Mouse (Mus musculus): ENCODE data around the gene Saysd1.

Gene Saysd1

DNA sequence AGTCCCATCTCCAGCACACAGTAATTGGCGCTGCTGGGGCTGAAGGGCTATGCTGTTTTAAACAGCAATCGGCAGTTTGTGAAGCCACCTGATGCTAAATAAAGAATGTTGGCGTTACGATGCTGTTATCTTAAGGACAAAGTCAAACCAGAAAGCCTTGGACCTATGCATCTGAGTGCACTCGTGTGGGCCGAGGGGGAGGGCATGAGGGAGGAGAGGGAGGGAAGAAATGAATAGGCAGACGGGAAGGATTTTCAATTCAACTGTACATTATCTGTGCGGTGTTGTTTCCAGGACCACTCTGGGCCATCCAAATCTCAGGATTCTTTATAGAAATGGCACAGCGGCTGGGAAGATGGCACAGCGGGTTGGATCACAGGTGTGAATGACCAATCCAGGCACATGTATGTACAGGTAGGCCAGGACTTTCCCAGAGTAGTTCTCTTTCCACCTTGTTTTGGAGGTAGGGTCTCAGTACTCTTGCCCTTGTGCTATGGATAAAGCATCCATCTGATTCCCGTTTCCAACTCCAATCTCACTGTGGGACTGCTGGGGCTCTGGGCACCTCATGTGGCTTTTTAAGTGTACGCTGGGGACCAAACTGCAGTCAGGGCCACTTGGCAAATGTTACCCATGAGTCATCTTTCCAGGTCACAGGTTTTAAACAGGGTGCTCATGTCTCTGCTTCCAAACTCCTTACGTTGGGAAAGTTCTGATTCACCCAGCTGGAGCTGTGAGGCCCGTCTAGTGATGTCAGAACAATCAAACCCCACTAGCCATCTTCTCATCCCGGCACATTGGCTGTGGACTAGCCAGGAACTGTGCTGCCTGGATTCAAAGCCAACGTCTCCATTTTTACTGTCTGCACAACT is at the start of gene Saysd1:
Saysd1 (minus strand) TSS at position 51 of the 872 bp plus-strand sequence.
- in situ Hi-C loops (cut with MboI; ENCODE audit: unreplicated experiment in 2 of 2) = no loop called here

DNA sequence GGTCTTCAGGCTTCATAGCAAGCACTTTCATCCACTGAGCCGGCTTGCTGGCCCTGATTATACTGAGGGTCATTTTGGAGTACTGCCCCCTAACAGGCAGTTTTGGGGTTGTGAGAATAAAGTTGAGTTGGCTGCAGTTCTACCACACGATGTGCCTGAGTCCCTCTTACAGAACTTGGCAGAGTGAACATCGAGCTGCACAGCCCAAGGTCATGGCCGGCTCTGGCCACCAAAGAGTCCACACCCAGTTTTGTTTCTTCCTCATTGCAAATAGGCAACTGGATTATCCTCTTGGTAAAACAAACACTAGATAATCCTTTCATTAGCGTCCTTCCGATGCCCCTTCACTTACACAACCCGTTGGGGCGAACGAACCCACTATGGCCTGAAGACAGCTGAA is 47.1 kb upstream of the Saysd1 start:
- in situ Hi-C loops (cut with MboI; ENCODE audit: unreplicated experiment in 2 of 2) = no loop called here

DNA sequence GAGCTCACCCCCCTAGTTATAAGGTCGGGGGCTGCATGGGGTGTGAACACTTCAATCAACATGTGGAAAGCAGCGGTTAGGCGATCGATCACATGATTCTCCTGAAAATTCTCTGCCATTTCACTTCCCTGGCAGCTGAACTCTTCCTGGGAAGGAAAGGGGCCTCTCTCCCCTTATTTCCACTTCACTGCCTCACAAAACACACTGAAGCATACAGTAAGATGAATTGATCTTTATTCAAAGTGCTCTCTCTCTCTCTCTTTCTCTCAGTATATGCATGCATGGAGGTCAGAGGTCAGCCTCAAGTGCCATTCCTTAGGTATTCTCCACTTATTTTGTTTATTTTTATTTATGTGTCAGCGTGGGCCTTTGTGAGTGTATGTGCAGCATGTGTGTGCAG is 45.4 kb upstream of the Saysd1 start:
- in situ Hi-C loops (cut with MboI; ENCODE audit: unreplicated experiment in 2 of 2) = no loop called here

DNA sequence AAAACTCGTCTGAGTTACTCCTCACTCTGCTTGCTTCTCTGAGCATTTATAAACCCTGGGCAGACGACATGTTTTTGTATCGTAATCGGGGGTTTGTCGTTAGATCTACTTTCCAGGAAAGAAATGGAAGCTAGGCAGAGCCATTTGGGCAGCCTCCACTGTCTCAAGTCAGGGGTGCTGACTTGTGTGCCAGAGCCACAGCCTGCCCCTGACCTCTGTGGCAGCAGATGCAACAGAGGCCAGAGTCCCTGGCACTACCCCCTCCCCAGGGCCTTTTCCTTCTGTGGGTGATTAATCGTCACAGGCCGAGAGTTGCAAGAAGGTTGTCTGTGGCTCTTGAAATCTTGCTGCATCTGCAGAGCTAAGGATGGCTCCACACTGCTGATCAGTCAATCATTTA is 44.3 kb upstream of the Saysd1 start:
- in situ Hi-C loops (cut with MboI; ENCODE audit: unreplicated experiment in 2 of 2) = no loop called here

DNA sequence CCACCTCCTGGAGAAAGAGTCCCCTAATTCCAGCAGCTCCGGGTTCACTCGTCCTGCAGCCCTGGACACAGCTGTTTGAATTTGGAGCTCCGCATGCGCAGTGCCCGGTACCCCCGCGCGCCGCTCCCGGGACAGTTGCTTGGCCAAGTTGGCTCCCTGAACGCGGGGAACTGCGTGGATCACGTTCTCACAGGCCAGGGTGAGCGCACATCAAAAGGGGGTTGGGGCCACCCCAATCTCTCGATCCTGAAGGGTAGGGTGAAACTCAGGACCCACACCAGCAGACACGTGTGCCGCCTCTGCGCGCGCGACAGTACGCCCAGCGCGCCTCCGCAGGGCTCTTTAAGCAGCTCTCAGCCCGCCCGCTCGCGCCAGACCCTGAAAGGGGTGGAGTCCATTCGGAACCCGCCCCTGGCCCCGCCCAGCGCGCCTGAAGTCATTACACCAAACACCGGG is 43.2 kb upstream of the Saysd1 start, which contains the start of gene Kcnk5:
Kcnk5 (minus strand) TSS at position 344 of the 456 bp plus-strand sequence.
- in situ Hi-C loops (cut with MboI; ENCODE audit: unreplicated experiment in 2 of 2) = no loop called here

DNA sequence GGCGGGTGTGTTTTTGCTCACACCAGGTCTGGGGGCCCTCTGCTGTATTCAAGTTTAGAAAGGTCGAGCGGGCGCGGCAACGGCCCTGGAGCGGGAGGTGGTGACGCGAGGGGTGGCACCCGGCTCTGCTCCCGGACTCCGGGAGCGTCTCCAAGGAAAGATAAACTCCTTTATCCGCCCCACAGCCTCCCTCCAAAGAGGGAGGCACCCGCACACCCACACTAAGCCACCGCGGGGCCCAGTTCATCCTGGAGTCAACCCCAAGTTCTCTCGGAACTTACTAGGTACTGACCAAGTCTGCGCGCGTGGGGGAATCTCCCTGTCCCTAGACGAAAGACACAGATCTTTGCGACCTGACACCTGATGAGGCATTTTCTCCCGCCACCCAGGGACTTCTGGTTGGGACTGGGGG is 42.4 kb upstream of the Saysd1 start:
- in situ Hi-C loops (cut with MboI; ENCODE audit: unreplicated experiment in 2 of 2) = no loop called here

DNA sequence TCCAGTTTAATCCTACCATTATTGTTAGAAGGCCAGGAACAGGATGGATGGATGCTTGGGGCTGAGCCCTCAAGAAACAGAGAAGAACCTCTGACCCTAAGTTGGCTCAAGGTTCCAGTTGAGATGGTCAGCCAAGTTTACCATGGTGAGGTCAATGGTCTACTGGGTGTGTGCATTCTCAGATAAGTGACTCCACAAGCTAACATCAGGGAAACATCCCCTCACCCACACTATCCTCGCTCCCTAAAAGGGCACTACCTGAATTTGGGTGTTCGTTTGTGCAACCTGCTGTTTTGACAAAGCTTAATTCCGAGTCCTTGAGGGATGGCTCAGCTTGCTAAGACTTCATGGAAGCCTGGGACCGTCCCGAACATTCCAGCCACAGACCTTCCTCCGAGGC is 42.0 kb upstream of the Saysd1 start:
- in situ Hi-C loops (cut with MboI; ENCODE audit: unreplicated experiment in 2 of 2) = no loop called here

DNA sequence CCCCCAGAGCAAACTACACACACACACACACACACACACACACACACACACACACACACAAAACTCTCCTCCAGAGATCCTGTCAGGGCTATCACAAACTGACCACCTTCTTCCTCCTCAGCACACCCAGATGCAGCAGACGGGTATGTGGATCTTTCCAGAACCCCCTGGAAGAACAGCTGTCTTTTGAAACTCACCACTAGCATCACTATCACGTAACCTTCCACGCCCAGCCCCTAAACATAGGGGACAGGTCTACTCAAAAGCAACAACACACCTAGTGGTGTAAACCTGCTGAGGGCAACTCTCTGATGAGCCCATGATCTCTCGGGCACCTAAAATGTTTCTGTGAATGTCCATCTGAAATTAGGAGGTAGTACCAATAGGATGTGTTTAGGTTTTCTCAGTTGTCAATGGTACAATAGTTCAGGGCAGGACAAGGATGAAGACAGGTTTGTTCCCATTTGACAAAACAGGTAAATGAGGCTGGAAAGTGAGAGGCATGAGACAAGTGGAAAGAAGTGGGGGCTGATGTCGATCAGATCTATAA is 41.5 kb upstream of the Saysd1 start:
- in situ Hi-C loops (cut with MboI; ENCODE audit: unreplicated experiment in 2 of 2) = no loop called here

DNA sequence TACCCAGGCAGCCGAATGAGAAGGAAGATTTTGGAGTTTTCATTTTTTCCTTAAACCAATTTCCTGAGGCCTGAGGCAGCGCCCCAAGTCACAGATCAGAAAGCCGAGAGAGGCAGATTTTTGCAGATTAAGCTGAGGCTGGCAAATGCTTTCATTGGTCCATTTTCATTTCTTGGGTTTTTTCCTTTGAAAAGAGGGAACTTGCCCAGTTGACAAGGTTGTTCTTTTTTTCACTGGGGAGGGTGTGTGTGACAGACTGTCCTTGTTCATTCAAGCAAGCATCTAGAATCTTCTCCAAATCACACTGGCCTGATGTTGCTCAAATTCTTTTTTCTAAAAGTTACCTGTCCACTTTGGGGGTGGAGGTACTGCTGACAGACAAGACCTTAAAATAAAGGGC is 40.7 kb upstream of the Saysd1 start:
- in situ Hi-C loops (cut with MboI; ENCODE audit: unreplicated experiment in 2 of 2) = no loop called here

DNA sequence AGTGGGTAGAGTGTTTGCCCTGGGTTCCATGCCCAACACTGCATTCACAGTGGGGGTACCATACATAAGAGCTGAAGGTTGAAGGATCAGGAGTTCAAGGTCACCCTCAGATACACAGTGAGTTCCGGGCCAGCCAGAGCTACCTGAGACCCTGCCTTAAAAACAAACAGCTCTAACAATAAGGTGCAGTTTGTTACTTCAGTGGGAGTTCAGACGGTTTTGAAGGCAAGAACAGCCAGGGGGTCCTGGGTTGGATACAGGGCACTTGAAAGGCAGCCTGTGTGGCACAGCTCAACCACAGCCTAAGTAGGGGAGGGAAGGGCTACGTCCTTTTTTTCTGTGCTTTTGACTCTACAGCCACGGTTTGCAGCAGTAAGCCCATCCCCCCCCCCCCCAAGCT is 40.3 kb upstream of the Saysd1 start:
- in situ Hi-C loops (cut with MboI; ENCODE audit: unreplicated experiment in 2 of 2) = no loop called here

DNA sequence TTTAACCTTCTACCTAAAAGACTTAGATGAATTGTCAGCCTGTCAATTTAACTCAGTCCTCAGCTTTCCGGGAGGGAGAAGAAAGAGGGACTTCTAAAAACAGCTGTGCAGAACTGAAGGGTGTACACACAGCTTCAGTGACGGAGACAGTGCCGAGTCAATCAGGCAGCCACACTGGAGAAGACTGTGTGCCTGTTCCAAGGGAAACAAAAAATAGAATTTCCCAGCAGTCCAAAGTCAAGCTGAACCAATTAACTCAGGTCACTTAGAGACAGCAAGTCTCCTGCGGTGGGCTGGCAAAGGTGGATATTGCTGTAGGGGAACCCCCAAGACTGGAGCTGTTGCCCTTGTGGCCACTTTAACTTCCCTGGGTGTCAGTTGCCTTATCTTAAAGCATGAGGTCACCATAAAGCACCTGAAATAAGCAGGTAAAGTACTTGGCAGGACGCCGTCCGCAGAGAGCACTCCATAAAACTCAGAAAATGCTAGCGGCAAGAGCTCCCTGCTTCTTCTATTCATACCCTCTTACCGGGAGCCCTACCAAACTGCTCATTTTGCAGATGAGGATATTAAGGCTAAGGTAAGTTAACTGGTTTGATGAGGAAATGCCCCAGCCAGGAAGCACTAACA is 39.3 kb upstream of the Saysd1 start:
- in situ Hi-C loops (cut with MboI; ENCODE audit: unreplicated experiment in 2 of 2) = no loop called here

DNA sequence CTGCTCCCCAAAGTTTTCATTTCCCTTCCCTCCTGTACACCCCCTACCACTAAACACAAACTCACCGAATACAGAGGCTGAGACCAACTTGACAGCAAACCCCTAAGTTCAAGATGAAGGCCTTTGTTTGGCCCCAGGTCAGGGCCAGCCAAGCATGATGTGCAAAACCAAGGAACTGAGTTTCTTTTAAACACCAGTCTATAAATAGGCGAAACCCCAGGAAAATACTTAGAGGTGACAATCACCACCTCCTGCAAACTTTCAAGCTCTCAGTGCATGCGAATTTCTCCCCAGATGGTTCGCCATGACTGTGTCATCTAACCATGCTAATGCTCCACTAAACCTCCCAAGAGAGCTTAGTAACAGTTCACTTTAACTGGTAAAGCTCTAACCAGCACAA is 37.4 kb upstream of the Saysd1 start:
- in situ Hi-C loops (cut with MboI; ENCODE audit: unreplicated experiment in 2 of 2) = no loop called here

DNA sequence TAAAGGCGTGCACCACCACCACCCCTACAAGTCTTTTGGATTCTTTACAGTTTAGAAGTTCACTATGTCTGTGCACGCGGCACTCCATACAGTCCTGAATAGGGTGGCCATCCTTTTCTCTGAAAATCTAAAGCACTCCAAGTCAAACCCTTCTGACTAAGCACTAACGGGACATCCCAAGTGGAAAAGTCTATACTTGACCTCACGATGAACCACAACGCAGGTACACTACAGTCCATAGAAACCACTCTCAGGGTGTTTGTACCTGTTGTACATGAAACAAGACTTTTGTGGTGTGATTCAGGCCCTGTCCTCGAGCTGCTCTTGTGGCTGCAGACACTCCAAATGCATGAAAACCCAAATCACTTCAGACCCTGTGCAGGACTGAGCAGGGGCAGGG is 36.8 kb upstream of the Saysd1 start:
- in situ Hi-C loops (cut with MboI; ENCODE audit: unreplicated experiment in 2 of 2) = no loop called here

DNA sequence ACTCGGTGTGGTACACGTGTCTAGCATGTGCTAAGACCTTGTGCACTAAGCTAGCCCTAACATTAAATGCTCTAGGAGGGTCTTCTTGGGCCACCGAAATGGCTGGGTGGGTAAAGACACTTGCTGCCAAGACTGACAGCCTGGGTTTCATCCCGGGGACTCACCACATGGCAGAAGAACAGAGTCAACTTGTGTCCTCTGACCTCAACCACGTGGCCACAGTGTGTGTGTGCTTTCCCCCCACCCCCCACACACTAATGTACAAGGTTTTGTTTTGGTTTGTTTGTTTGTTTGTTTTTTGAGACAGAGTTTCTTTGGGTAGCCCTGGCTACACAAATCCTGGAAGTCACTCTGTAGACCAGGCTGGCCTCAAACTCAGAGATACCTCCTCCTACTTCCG is 36.4 kb upstream of the Saysd1 start:
- in situ Hi-C loops (cut with MboI; ENCODE audit: unreplicated experiment in 2 of 2) = no loop called here

DNA sequence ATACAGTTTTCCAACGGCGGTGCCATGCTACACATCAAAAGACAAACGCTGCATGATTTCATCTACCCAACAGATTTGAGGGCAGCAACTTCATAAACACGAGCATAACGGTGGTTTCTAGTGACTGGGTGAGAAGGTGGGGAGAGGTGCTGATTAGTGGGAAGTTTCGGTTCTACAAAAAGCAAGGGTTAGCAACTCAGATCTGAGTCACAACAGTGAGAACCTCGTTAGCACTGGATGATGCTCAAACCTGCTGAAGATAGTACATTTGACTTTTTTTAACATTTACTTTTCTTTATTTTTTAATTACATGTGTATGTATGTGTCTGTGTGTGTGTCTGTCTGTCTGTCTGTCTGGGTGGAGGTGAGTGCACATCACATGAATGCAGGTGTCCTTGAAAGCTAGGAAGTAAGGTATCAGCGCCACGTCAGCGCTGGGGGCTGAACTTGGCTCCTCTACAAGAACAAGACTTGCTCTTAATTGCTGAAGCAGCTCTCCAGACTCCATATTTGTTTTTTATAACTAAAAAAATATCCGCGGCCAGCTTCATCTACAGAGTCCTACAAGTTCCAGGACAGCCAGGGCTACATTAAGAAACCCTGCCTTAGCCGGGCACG is 35.6 kb upstream of the Saysd1 start:
- in situ Hi-C loops (cut with MboI; ENCODE audit: unreplicated experiment in 2 of 2) = no loop called here

DNA sequence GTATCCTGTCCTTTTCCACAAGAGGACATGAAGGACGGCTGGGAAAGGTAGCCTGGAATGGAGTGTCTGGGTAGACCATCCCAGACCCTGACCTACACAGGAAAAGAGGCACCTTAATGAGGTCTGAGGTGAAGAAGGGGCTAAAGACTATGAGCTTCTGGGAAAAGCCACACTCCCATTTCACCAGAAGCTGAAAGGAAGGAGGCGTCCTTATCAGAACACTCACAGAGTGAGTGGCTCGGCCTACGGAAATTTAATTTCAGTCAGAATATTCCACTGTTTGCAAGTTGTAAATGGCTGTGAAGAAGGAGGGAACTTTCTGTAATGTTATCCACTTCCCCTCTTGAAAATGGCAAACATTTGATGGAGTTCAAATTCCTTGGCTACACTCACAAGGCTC is 34.6 kb upstream of the Saysd1 start:
- in situ Hi-C loops (cut with MboI; ENCODE audit: unreplicated experiment in 2 of 2) = no loop called here

DNA sequence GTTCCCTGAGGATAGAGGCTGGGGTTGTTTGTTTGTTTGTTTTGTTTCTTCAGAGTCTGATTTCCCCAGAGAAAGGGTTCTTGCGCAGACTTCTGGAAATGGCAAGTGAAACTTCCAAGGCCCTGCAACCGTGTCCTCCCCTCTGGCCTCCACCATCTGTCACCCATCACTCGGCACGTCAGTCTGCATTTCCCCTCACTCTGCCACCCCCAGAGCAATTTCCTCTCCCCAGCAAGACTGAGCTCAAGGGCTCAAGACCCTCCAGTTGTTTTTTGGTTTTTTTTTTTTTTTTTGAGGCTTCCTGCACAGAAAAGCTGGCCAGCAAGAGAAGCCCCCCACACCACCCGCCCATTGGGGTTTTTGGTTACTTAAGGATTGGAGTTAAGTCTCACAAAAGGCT is 34.2 kb upstream of the Saysd1 start:
- in situ Hi-C loops (cut with MboI; ENCODE audit: unreplicated experiment in 2 of 2) = no loop called here

DNA sequence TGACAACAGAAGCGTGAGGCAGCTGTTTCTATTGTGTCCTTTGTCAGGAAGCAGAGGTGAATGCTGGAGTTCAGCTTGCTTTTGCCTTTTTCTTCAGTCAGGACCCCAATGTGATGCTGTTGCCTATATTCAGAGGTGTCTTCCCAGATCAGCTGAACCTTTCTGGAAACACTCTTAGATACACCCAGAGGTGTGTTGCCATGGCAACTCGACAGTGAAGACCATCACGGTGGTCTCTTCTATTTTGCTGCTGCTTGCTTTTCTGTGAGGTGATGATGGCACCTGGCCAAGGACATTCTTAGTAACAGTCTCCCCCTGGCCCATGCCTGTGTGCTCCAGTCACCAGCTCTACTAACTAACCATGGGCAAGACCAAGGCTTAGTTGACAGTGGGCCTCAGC is 33.5 kb upstream of the Saysd1 start:
- in situ Hi-C loops (cut with MboI; ENCODE audit: unreplicated experiment in 2 of 2) = no loop called here

DNA sequence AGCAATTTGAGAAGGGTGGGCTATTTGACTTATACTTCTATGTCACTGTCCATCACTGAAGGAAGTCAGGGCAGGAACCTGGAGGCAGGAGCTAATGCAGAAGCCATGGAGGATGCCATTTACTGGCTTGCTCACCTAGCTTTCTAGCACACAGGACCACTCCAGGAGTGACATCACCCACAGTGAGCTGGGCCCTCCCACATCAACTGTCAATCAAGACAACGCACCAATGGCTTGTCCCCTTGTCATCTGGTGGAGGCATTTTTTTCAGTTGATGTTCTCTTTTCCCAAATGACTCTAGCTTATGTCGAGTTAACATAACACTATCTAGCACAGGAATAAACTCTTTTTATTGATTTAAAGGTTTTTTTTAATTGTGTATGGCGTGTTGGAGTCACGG is 30.9 kb upstream of the Saysd1 start:
- in situ Hi-C loops (cut with MboI; ENCODE audit: unreplicated experiment in 2 of 2) = no loop called here

DNA sequence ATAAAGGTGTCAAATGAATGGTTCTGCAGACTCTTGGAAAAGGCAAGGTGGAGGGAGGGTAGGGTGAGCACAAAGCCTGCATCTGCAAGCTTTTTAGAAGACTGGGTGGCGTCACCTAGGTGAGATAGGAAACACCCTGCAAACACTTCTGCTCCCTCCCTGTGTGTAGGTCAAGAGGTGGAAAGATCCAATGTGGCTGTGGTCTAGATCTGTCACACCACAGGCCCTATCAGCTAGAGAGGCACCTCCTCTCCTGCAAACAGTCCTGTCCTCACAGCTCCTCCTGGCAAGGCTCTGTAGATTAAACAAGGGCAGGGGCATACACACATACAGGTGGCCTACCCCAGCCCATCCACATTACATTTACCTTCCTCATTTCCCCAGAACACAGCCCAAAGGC is 30.1 kb upstream of the Saysd1 start:
- in situ Hi-C loops (cut with MboI; ENCODE audit: unreplicated experiment in 2 of 2) = no loop called here

DNA sequence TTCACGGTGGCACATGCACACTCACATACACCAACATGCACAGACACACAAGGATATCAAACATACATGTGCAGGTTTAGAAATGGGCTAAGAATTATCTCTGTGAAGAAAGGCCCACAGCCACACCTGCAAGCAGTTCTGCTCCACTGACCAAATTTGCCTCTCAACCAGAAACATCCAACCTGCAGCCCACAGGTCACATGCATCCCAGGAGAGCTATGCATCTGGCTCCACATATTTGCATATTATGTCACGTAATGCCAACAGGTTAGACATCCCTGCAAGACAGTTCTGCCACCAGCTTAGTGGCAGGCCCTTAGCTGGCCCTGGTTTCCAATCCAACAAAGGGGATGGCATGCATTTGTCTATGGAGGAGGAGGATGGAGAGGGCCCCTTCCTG is 29.7 kb upstream of the Saysd1 start:
- in situ Hi-C loops (cut with MboI; ENCODE audit: unreplicated experiment in 2 of 2) = no loop called here

Data from v-Abl transformed pro-B cells (cell line).